Mouse (Mus musculus): ENCODE results near the gene Utrn.

The Utrn gene

GRCm38 (mm10) chr10:12874577-12875277, 5.6 kb upstream of the Utrn start:
- in situ Hi-C loops (cut with MboI; ENCODE audit: unreplicated experiment in 2 of 2) = loop anchor here (5.0 to 10.0 kb wide), 3 partner anchors 48 to 120 kb away; no protein-coding TSS in a partner anchor

- in situ Hi-C loops (cut with MboI; ENCODE audit: unreplicated experiment in 2 of 2) = loop anchor here (5.0 to 10.0 kb wide), 3 partner anchors 52 to 115 kb away; no protein-coding TSS in a partner anchor
Observed at GRCm38 (mm10) chr10:12869846-12870245, 681 bp upstream of the Utrn start.

- in situ Hi-C loops (cut with MboI; ENCODE audit: unreplicated experiment in 2 of 2) = no loop called here
Observed at GRCm38 (mm10) chr10:12868189-12869028, 756 bp downstream of the Utrn start.

- in situ Hi-C loops (cut with MboI; ENCODE audit: unreplicated experiment in 2 of 2) = no loop called here
Observed at GRCm38 (mm10) chr10:12867733-12868188, 1.4 kb downstream of the Utrn start.

GRCm38 (mm10) chr10:12866971-12867732, 2.0 kb downstream of the Utrn start:
- in situ Hi-C loops (cut with MboI; ENCODE audit: unreplicated experiment in 2 of 2) = no loop called here

- in situ Hi-C loops (cut with MboI; ENCODE audit: unreplicated experiment in 2 of 2) = no loop called here
Observed at GRCm38 (mm10) chr10:12865201-12865600, 4.0 kb downstream of the Utrn start.

DNA sequence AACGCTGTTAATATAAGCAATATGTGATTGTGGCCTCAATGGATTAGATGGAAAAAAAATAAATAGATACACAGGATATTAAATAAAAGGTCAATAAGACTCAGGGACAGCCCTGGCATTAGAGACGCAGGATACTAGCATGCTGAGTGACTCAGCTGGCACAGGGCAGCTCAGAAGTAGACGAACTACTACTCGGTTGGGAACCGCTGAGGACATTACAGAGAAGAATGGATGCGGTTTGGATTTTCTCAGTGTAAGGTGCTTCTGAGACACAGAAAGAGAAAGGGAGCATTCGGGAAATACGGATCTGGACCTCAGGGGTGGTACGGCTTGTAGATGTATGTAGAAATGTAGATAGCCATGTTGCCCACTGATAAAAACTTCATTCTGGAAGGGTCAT, 5.6 kb downstream of the Utrn start:
- in situ Hi-C loops (cut with MboI; ENCODE audit: unreplicated experiment in 2 of 2) = no loop called here

DNA sequence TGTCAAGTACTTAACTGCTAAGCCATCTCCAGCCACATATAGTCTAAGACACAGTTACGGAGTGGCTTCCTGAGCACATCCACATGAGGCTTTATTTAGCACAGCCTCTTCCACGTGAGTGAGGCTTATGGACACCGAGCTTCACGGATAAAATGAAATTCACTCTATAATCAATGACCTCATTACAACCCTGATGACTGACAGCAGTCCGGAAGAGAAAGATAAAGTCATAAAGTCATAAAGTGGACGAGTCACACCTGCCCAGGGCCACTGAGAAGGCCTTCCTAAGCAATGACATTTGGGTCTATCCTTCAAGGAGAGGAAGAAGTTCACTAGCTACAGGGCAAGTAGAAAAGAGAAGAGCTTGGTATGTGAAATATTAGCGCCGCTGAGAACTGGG, 7.1 kb downstream of the Utrn start:
- in situ Hi-C loops (cut with MboI; ENCODE audit: unreplicated experiment in 2 of 2) = no loop called here

GRCm38 (mm10) chr10:12861381-12861780, 7.8 kb downstream of the Utrn start:
- in situ Hi-C loops (cut with MboI; ENCODE audit: unreplicated experiment in 2 of 2) = no loop called here

GRCm38 (mm10) chr10:12860765-12861164, 8.4 kb downstream of the Utrn start:
- in situ Hi-C loops (cut with MboI; ENCODE audit: unreplicated experiment in 2 of 2) = no loop called here

GRCm38 (mm10) chr10:12860331-12860730, 8.8 kb downstream of the Utrn start:
- in situ Hi-C loops (cut with MboI; ENCODE audit: unreplicated experiment in 2 of 2) = no loop called here

DNA sequence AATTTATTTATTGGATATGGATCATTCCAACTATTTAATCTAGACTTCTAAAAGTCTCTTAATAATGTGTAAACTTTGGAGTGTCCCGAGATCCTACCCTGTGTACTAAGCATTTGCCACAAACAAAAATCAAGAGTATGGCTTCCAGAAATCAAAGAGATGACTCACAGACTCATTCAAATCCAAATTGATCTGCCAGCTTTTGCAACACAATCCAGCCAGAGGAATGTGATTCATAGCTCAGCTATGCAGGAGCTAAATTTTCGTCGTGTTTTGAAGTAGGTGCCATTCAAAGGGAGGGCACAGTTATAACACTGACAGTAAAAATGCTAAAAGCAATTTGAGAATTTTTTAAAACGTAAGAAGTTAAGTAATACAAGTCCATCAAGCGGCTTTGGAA, 11.1 kb downstream of the Utrn start:
- in situ Hi-C loops (cut with MboI; ENCODE audit: unreplicated experiment in 2 of 2) = no loop called here

DNA sequence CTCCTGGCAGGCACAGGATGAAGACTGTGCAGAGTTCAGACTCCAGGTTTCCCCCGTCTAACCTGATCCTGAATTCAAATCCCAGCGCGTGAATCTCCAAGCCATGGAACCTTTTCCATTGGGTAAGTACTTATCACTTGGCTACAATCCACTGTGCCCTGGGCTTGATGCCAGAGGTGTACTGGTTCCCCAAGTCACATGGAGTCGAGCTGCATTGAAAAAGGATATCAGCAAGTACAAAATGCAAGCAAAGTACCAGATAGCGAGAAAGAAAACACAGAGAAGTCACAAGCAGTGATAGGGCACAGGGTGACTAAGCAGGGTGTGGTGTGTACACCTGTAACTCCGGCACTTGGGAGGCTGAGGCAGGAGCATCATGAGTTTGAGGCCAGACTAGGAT, 14.9 kb downstream of the Utrn start:
- in situ Hi-C loops (cut with MboI; ENCODE audit: unreplicated experiment in 2 of 2) = no loop called here

DNA sequence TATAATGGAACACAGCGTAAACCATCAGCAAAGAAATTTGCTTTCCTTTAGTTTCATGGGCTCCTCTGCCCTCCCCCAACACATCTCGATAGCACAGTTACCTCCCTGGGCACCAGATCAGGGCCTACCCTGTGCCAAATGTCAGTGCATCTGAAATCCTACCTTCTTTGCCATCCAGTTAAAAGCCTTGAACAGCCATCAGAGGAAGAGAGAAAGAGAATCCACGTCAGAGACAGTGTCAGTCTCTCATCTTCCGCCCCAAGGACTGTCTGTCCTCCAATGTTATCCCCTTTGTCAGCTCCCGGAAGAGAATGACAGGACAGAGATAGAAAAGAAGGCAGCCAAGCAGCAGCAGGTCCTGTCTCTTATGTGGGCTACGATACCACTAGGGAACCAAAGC, 15.4 kb downstream of the Utrn start:
- in situ Hi-C loops (cut with MboI; ENCODE audit: unreplicated experiment in 2 of 2) = no loop called here

GRCm38 (mm10) chr10:12853196-12853620, 16.0 kb downstream of the Utrn start:
- in situ Hi-C loops (cut with MboI; ENCODE audit: unreplicated experiment in 2 of 2) = no loop called here

GRCm38 (mm10) chr10:12852416-12853195, 16.6 kb downstream of the Utrn start:
- in situ Hi-C loops (cut with MboI; ENCODE audit: unreplicated experiment in 2 of 2) = no loop called here

GRCm38 (mm10) chr10:12850781-12851471, 18.2 kb downstream of the Utrn start:
- in situ Hi-C loops (cut with MboI; ENCODE audit: unreplicated experiment in 2 of 2) = no loop called here

DNA sequence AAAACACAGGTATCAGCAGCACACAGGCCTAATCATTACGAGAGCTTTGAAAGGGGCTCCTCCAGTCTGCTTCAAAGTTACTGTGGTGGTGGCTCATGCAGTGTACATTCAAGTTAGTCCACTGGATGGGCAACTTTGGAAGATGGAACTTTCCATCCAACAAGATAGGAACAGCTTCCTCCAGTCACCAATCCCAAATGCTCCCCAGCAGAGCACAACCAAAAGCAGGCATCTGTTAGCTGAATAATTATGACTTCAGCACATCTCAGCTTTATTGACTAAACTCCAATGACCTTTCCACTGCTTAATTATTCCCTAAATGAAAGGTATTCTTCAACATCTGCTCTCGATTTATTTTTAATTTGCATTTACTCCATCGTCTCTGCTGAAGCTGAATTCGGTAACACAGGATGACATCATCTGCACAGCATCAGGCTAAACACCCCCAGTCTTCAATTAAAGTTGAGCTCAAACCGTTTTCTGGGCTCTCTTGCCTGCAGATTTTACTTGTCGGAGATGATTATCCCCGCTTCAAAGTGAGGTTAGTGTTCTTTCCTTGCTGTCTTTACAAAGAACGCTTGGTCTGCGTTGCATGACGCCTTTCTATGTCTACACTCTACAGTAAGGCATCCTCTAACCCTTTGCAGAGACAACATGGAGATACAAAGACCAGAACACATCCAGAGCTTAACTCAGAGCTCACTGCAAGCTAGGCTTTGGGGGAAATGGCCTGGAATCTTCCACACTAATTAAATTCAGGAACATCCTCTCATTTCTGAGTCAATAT, 20.6 kb downstream of the Utrn start:
- in situ Hi-C loops (cut with MboI; ENCODE audit: unreplicated experiment in 2 of 2) = no loop called here

DNA sequence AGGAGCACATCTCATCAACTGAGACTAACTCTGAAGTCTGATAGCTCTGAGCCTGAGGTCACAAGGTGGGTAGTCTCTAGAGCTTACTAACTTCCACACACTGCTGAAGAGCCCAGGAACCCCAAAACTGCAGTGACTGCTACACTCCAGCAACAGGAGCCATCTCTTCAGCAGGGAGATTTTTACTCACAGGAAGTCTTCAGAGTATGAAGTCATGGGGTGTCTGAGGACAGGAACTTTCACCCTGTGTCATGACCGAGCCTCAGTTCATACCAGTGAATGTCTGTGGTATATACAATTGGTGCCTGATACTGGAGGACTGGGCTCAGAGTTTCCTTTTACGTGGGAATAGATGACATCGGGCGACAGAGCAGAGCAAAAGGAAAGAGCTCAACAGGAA, 26.6 kb downstream of the Utrn start:
- in situ Hi-C loops (cut with MboI; ENCODE audit: unreplicated experiment in 2 of 2) = no loop called here

All from v-Abl transformed pro-B cells (cell line).